ENCODE assay signal across 13 mouse cellular contexts in genomic region chr6:139576261-139577014, GRCm38 (mm10). TPM values are rescaled to one million over a fixed set of nuclear protein-coding genes. Genes with fewer than 3 reads are reported as not detected.
DNase-seq lines count a peak whose midpoint lies in the region; ATAC-seq and TF ChIP-seq lines count a peak whose summit lies in the region.
"Had no signal": no experiment of that assay in that cellular context is flagged by ENCODE, and none has a peak within 500 bp of the region (broad histone marks: within the 10 kb centered on the region; RNA-seq: fewer than 3 reads in every experiment).

No protein-coding gene starts in this region.

- H3K27me3 ChIP-seq in hindbrain, embryonic 11.5 days (ENCODE audit: control insufficient read depth, insufficient read depth, low read length) = no peaks in the 10 kb centered on the region
- no peaks in the 10 kb centered on the region for H3K27me3 ChIP-seq in hindbrain, embryonic 13.5 days
- H3K27me3 ChIP-seq in heart, postnatal 0 days (ENCODE audit: control insufficient read depth, insufficient read depth, low read length) = no peaks in the 10 kb centered on the region
- H3K27me3 ChIP-seq: limb, embryonic 12.5 days had no signal

- TF ChIP-seq EP300 in heart, postnatal 0 days (IDR thresholded peaks at IDR 0.05; ENCODE audit: low read depth) = no peak

- no peak for ATAC-seq in hindbrain, embryonic 11.5 days (ENCODE audit: low FRiP score)
- ATAC-seq in hindbrain, embryonic 13.5 days (ENCODE audit: low FRiP score) = no peak
- no peak; the same call in 1 of the 2 replicates for ATAC-seq in heart, postnatal 0 days (ENCODE audit: insufficient read depth, low read depth)

- H3K4me1 ChIP-seq in hindbrain, embryonic 11.5 days (replicated peaks; ENCODE audit: control insufficient read depth, insufficient read depth, low read length) = no peaks in the 10 kb centered on the region
- H3K4me1 ChIP-seq in hindbrain, embryonic 13.5 days (replicated peaks) = no peaks in the 10 kb centered on the region
- no peaks in the 10 kb centered on the region for H3K4me1 ChIP-seq in heart, postnatal 0 days (ENCODE audit: control insufficient read depth, insufficient read depth)
- H3K4me1 ChIP-seq: limb, embryonic 12.5 days; midbrain, embryonic 10.5 days had no signal

- H3K9ac ChIP-seq in hindbrain, embryonic 11.5 days (ENCODE audit: low read depth, low read length) = no peak overlapping the region
- no peak overlapping the region for H3K9ac ChIP-seq in hindbrain, embryonic 13.5 days
- H3K9ac ChIP-seq in heart, postnatal 0 days (replicated peaks; ENCODE audit: low read depth, low read length) = no peak overlapping the region
- H3K9ac ChIP-seq: limb, embryonic 12.5 days had no signal

- H3K4me3 ChIP-seq in hindbrain, embryonic 11.5 days (ENCODE audit: low read depth, low read length) = no peak overlapping the region
- no peak overlapping the region for H3K4me3 ChIP-seq in hindbrain, embryonic 13.5 days
- peak overlapping the region; percentile 23; the same call in 1 of the 2 replicates for H3K4me3 ChIP-seq in heart, postnatal 0 days (ENCODE audit: low read depth, low read length)
- H3K4me3 ChIP-seq: limb, embryonic 12.5 days; midbrain, embryonic 10.5 days had no signal

- no peak overlapping the region for H3K27ac ChIP-seq in hindbrain, embryonic 11.5 days (ENCODE audit: low read depth, low read length)
- H3K27ac ChIP-seq in hindbrain, embryonic 13.5 days = no peak overlapping the region
- no peak overlapping the region for H3K27ac ChIP-seq in heart, postnatal 0 days (ENCODE audit: low read depth)
- H3K27ac ChIP-seq: limb, embryonic 12.5 days; midbrain, embryonic 10.5 days had no signal

- H3K36me3 ChIP-seq in hindbrain, embryonic 11.5 days (ENCODE audit: control insufficient read depth, insufficient read depth, low read length) = no peaks in the 10 kb centered on the region
- H3K36me3 ChIP-seq in hindbrain, embryonic 13.5 days = no peaks in the 10 kb centered on the region
- no peaks in the 10 kb centered on the region for H3K36me3 ChIP-seq in heart, postnatal 0 days (replicated peaks; ENCODE audit: control insufficient read depth, insufficient read depth, low read length)
- H3K36me3 ChIP-seq: limb, embryonic 12.5 days; midbrain, embryonic 10.5 days had no signal

- H3K9me3 ChIP-seq in hindbrain, embryonic 11.5 days (ENCODE audit: control insufficient read depth, low read length) = no peaks in the 10 kb centered on the region
- no peaks in the 10 kb centered on the region for H3K9me3 ChIP-seq in hindbrain, embryonic 13.5 days
- 0 out of 2 replicates have a peak, but pooled peaks cover 3% of the 10 kb centered on the region for H3K9me3 ChIP-seq in heart, postnatal 0 days (replicated peaks; ENCODE audit: control insufficient read depth, low read length)
- H3K9me3 ChIP-seq: limb, embryonic 12.5 days; midbrain, embryonic 10.5 days had no signal

- no peak overlapping the region for H3K4me2 ChIP-seq in hindbrain, embryonic 11.5 days (replicated peaks; ENCODE audit: low read depth, low read length)
- no peak overlapping the region for H3K4me2 ChIP-seq in hindbrain, embryonic 13.5 days
- H3K4me2 ChIP-seq in heart, postnatal 0 days (ENCODE audit: low read depth, low read length) = peak overlapping the region; percentile 50; the same call in 1 of the 2 replicates
- H3K4me2 ChIP-seq: limb, embryonic 12.5 days had no signal

- no peak for TF ChIP-seq CTCF in heart, postnatal 0 days (IDR thresholded peaks at IDR 0.05; ENCODE audit: low read depth)

- DNase-seq in hindbrain, embryonic 11.5 days (ENCODE audit: low spot score) = peak; percentile 18
- peak; percentile 15 for DNase-seq in urinary bladder, postnatal 14 days (ENCODE audit: low spot score)
- no peak for DNase-seq in urinary bladder, postnatal 25 days (ENCODE audit: low spot score)
- peak; percentile 55 for DNase-seq in heart, postnatal 0 days (ENCODE audit: low spot score)
- DNase-seq in ovary, postnatal 10 days (ENCODE audit: low spot score) = no peak
- DNase-seq in thymus, postnatal 0 days (ENCODE audit: low spot score) = no peak
- DNase-seq: cerebellum, adult 9-10 months; kidney, postnatal 14 days had no signal

- WGBS in hindbrain, embryonic 11.5 days = 74% methylated on average over 10 of the region's 10 CpGs
- WGBS in hindbrain, embryonic 13.5 days = 70% methylated on average over 10 of the region's 10 CpGs
- WGBS in heart, postnatal 0 days = 34% methylated on average over 10 of the region's 10 CpGs

RNA-seq across cellular contexts. Expression of gene Pik3c2g, which starts 10.6 kb away (rescaled TPM):
- 0.47 and 0.49 TPM in 2 replicates for polyA plus RNA-seq in hindbrain, embryonic 11.5 days (2014; fragmentation: Nextera tagmentation; extraction: Ambion mirVana)
- polyA plus RNA-seq in hindbrain, embryonic 13.5 days (2015; fragmentation: Nextera tagmentation; extraction: Ambion mirVana) = 0.21 and 0.38 TPM in 2 replicates
- not detected in 2 replicates for total RNA-seq in heart, postnatal 0 days (2014; rRNA removed; ENCODE audit: low replicate concordance)
- polyA plus RNA-seq in heart, postnatal 0 days (2015; fragmentation: Nextera tagmentation; extraction: Ambion mirVana) = 0.26 TPM in 1 of 2 replicates, not detected in the other
- polyA plus RNA-seq in thymus, postnatal 0 days (2015; fragmentation: Nextera tagmentation; extraction: Ambion mirVana) = 0.09 TPM in 2 replicates
- total RNA-seq: gastrocnemius, adult 18-20 months; neutrophil, adult 5-6 weeks had no signal
- polyA plus RNA-seq: midbrain, embryonic 10.5 days had no signal

Comparison
In these comparisons a context has a peak if more than half of its experiments do, and no peak if none do; other contexts are left out.
1. DNase-seq: peak in hindbrain, embryonic 11.5 days (single experiment), urinary bladder, postnatal 14 days (single experiment) and heart, postnatal 0 days (single experiment); none in urinary bladder, postnatal 25 days (single experiment), ovary, postnatal 10 days (single experiment) and thymus, postnatal 0 days (single experiment).